Mouse (Mus musculus): ENCODE data around the gene Jdp2. TPM values are rescaled to one million over a fixed set of nuclear protein-coding genes. Genes with fewer than 3 reads are reported as not detected.

The Jdp2 gene
- total RNA-seq, 1 experiment from 2014 or later = 28.2 TPM

- ATAC-seq (replicated peaks; ENCODE audit: insufficient number of reproducible peaks, low FRiP score, low TSS enrichment, poor library complexity, severe bottlenecking) = no peak
Measured at GRCm38 (mm10) chr12:85668696-85669095, 69.9 kb downstream of the Jdp2 start.

GRCm38 (mm10) chr12:85670080-85670479 is 71.3 kb downstream of the Jdp2 start:
- ATAC-seq (replicated peaks; ENCODE audit: insufficient number of reproducible peaks, low FRiP score, low TSS enrichment, poor library complexity, severe bottlenecking) = no peak

DNA sequence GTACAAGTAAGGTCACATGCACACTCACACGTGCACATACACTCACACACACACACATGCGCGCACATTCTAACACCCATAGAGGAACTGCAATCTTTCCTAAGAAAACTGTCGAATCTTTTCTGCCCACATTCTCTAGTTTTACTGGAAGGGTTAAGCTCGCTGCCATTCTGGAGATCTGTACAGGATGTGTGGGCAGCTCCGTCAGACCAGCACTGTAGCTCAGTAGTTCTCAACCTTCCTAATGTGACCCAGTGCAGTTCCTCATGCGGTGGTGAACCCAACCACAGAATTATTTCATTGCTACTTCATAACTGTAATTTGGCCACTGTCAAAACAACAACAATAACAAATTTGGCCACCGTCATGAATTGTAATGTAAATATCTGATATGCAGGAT is 75.1 kb downstream of the Jdp2 start:
- ATAC-seq (replicated peaks; ENCODE audit: insufficient number of reproducible peaks, low FRiP score, low TSS enrichment, poor library complexity, severe bottlenecking) = no peak

- ATAC-seq (replicated peaks; ENCODE audit: insufficient number of reproducible peaks, low FRiP score, low TSS enrichment, poor library complexity, severe bottlenecking) = no peak
Measured at GRCm38 (mm10) chr12:85679117-85679516, 80.3 kb downstream of the Jdp2 start.

DNA sequence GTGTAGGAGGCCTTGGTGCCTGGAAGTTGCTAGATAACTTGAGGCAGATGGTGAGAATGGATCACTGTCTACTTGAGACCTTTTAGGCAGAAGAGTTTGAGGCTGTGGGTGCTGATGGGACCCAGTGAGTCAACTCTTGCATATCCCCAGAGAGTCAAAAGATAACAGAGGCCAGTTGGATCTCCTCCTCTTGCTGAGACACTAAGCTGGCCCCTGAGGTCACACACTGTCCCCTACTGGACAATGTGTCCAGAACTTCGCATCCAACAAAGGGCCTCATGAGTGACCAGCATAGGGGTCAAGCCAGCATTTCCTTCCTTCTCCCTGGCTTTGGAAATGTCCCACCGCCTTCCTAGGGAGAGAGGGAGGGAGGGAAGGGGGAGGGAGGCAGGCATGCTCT is 81.0 kb downstream of the Jdp2 start:
- ATAC-seq (replicated peaks; ENCODE audit: insufficient number of reproducible peaks, low FRiP score, low TSS enrichment, poor library complexity, severe bottlenecking) = no peak

GRCm38 (mm10) chr12:85682328-85682727 is 83.5 kb downstream of the Jdp2 start:
- no peak for ATAC-seq (replicated peaks; ENCODE audit: insufficient number of reproducible peaks, low FRiP score, low TSS enrichment, poor library complexity, severe bottlenecking)

GRCm38 (mm10) chr12:85684411-85685275 is 85.8 kb downstream of the Jdp2 start:
- no peak for ATAC-seq (replicated peaks; ENCODE audit: insufficient number of reproducible peaks, low FRiP score, low TSS enrichment, poor library complexity, severe bottlenecking)

- ATAC-seq (replicated peaks; ENCODE audit: insufficient number of reproducible peaks, low FRiP score, low TSS enrichment, poor library complexity, severe bottlenecking) = peak; percentile 64
Measured at GRCm38 (mm10) chr12:85686466-85687216, 87.8 kb downstream of the Jdp2 start, which contains the start of gene Batf. Gene Batf (plus strand): TSS chr12:85686669.

GRCm38 (mm10) chr12:85687217-85687533 is 88.3 kb downstream of the Jdp2 start:
- ATAC-seq (replicated peaks; ENCODE audit: insufficient number of reproducible peaks, low FRiP score, low TSS enrichment, poor library complexity, severe bottlenecking) = no peak

- ATAC-seq (replicated peaks; ENCODE audit: insufficient number of reproducible peaks, low FRiP score, low TSS enrichment, poor library complexity, severe bottlenecking) = peak; percentile 55
Measured at GRCm38 (mm10) chr12:85687846-85688245, 89.0 kb downstream of the Jdp2 start.

Other genes with a start within 250 kb of the Jdp2 start
- 92.0 to 115 TPM (median 97.4 TPM) in 3 replicates for gene Tmed10, start 224.2 kb upstream of the Jdp2 start, total RNA-seq (2017)
- gene Fos, start 125.1 kb upstream of the Jdp2 start, total RNA-seq (2017) = 138 to 560 TPM (median 216 TPM) in 3 replicates
- gene Batf, start 87.6 kb downstream of the Jdp2 start, total RNA-seq (2017) = 28.7 to 49.6 TPM (median 34.2 TPM) in 3 replicates
- 0.21 TPM in 1 of 3 replicates, not detected in the others for gene Flvcr2, start 147.5 kb downstream of the Jdp2 start, total RNA-seq (2017)
- gene Erg28, start 225.5 kb downstream of the Jdp2 start, total RNA-seq (2017) = 17.2 to 32.8 TPM (median 25.8 TPM) in 3 replicates
- gene Ttll5, start 225.6 kb downstream of the Jdp2 start, total RNA-seq (2017) = 13.0 to 27.4 TPM (median 17.6 TPM) in 3 replicates